Mouse (Mus musculus) layer of hippocampus, adult 8-10 months (tissue): ENCODE measurements at regions not wholly inside any gene's neighbourhood (a gene's known extent, or its start where the extent isn't known, plus 50 kb on each side); places are given as distances from the start of the nearest gene placed in this dataset.

Source experiments
- DNase-seq, 2 experiments: peaks; one replicate each; pipeline ENCODE4 v3.0.0; 2022; ENCODE audit warnings: low spot score in 2 of 2

GRCm38 (mm10) chr3:150493433-150494045, 944.1 kb upstream of the Adgrl4 start:
- no peak for DNase-seq

- DNase-seq, result no peak
Measured at GRCm38 (mm10) chr3:150530966-150531365, 906.7 kb upstream of the Adgrl4 start.

- DNase-seq, result no peak
Measured at GRCm38 (mm10) chr3:150543118-150543517, 894.6 kb upstream of the Adgrl4 start.

GRCm38 (mm10) chr3:150588474-150588873, 849.2 kb upstream of the Adgrl4 start:
- no peak for DNase-seq

GRCm38 (mm10) chr3:150590978-150591377, 846.7 kb upstream of the Adgrl4 start:
- no peak for DNase-seq

- DNase-seq, result no peak
Measured at GRCm38 (mm10) chr3:150603400-150604095, 834.1 kb upstream of the Adgrl4 start.

GRCm38 (mm10) chr3:150610681-150611101, 827.0 kb upstream of the Adgrl4 start:
- DNase-seq, result peak; percentile 32 to 51

- DNase-seq, result no peak
Measured at GRCm38 (mm10) chr3:150637544-150637943, 800.1 kb upstream of the Adgrl4 start.

- DNase-seq, result no peak
Measured at GRCm38 (mm10) chr3:150640004-150640676, 797.5 kb upstream of the Adgrl4 start.

GRCm38 (mm10) chr3:150648040-150648439, 789.6 kb upstream of the Adgrl4 start:
- DNase-seq, result no peak

GRCm38 (mm10) chr3:150649783-150650565, 787.7 kb upstream of the Adgrl4 start:
- DNase-seq, result no peak

- DNase-seq, result no peak
Measured at GRCm38 (mm10) chr3:150695751-150696150, 741.9 kb upstream of the Adgrl4 start.

- no peak for DNase-seq
Measured at GRCm38 (mm10) chr3:150699990-150700389, 737.7 kb upstream of the Adgrl4 start.
